Mouse (Mus musculus) small intestine, adult 2 months (tissue): ENCODE measurements at regions not wholly inside any gene's neighbourhood (a gene's known extent, or its start where the extent isn't known, plus 50 kb on each side); places are given as distances from the start of the nearest gene placed in this dataset.

Source experiments
- H3K27ac ChIP-seq: fragments of 200-500 bp; 2 replicates; pipeline ENCODE4 v1.5.1; 2012; ENCODE audit warnings: low read depth, low read length, control low read depth, inconsistent platforms; ENCODE audit not compliant: insufficient read depth
- H3K27me3 ChIP-seq: fragments of 200-500 bp; 2 replicates; pipeline ENCODE4 v1.6.1; 2012; ENCODE audit warnings: mild to moderate bottlenecking, moderate library complexity, low read length, inconsistent platforms; ENCODE audit not compliant: control insufficient read depth, insufficient read depth
- H3K36me3 ChIP-seq: fragments of 200-500 bp; 2 replicates; pipeline ENCODE4 v1.6.1; 2012; ENCODE audit warnings: mild to moderate bottlenecking, low read length, control low read depth, inconsistent platforms; ENCODE audit not compliant: control insufficient read depth, insufficient read depth
- H3K4me1 ChIP-seq: fragments of 200-500 bp; 2 replicates; pipeline ENCODE4 v1.6.1; 2012; ENCODE audit warnings: low read length, inconsistent platforms, mixed read lengths; ENCODE audit not compliant: control insufficient read depth, insufficient read depth, insufficient read length
- H3K4me3 ChIP-seq: fragments of 200-500 bp; 2 replicates; pipeline ENCODE4 v1.5.1; 2012; ENCODE audit warnings: low read depth, mild to moderate bottlenecking, control low read depth, inconsistent platforms, low read length, moderate library complexity
- CTCF ChIP-seq: fragments of 200-500 bp; IDR thresholded peaks from 2 replicates; pipeline ENCODE4 v1.5.1; 2012; ENCODE audit warnings: low read depth, mild to moderate bottlenecking, control low read depth, inconsistent platforms, low read length, moderate library complexity, mixed read lengths; ENCODE audit not compliant: insufficient replicate concordance, insufficient read length; ENCODE audit errors: extremely low read depth
- POLR2A ChIP-seq: fragments of 200-500 bp; IDR thresholded peaks from 2 replicates; pipeline ENCODE4 v1.6.1; 2012; ENCODE audit warnings: low read depth, mild to moderate bottlenecking, control low read depth, inconsistent platforms, low read length, moderate library complexity
- WGBS: fragments of 180-500 bp; shearing (Covaris S2); methylation state at CpG from one replicate; pipeline ENCODE4 v1.1.7; 2018; 5-methylcytosine and 5-hydroxymethylcytosine counted together

- 40% methylated on average over 1 of the region's 1 CpGs for WGBS
- Histone ChIP-seq H3K36me3 (no peaks in the 10 kb centered on the region), H3K4me1 (peaks cover 6% of the 10 kb centered on the region), H3K27me3 (no peaks in the 10 kb centered on the region), H3K27ac (no peak overlapping the region), H3K4me3 (no peak overlapping the region)
- TF ChIP-seq POLR2A: no peak
- TF ChIP-seq CTCF: no peak
Observed at GRCm38 (mm10) chr7:145034385-145034784, 94.7 kb upstream of the Ccnd1 start.

- Histone ChIP-seq H3K27me3 (no peaks in the 10 kb centered on the region), H3K4me1 (peaks cover 6% of the 10 kb centered on the region), H3K27ac (no peak overlapping the region), H3K4me3 (peak overlapping the region; percentile 25; the same call in 1 of the 2 replicates), H3K36me3 (no peaks in the 10 kb centered on the region)
- 50% methylated on average over 7 of the region's 7 CpGs for WGBS
- TF ChIP-seq POLR2A: no peak
- no peak for TF ChIP-seq CTCF
Observed at GRCm38 (mm10) chr7:145031275-145031674, 91.5 kb upstream of the Ccnd1 start.

GRCm38 (mm10) chr7:145030635-145031141 lies 91.0 kb upstream of the Ccnd1 start:
- WGBS: 2% methylated on average over 22 of the region's 22 CpGs
- Histone ChIP-seq H3K36me3 (no peaks in the 10 kb centered on the region), H3K27me3 (no peaks in the 10 kb centered on the region), H3K27ac (no peak overlapping the region), H3K4me3 (peak overlapping the region; percentile 25), H3K4me1 (peaks cover 10% of the 10 kb centered on the region)
- TF ChIP-seq CTCF: no peak
- no peak for TF ChIP-seq POLR2A

GRCm38 (mm10) chr7:145029622-145030021 lies 89.9 kb upstream of the Ccnd1 start:
- Histone ChIP-seq H3K27ac (no peak overlapping the region), H3K36me3 (no peaks in the 10 kb centered on the region), H3K27me3 (no peaks in the 10 kb centered on the region), H3K4me1 (peaks cover 8% of the 10 kb centered on the region), H3K4me3 (no peak overlapping the region)
- TF ChIP-seq CTCF (no peak), POLR2A (no peak)
- 85% methylated on average over 4 of the region's 4 CpGs for WGBS

GRCm38 (mm10) chr7:145029124-145029523 lies 89.4 kb upstream of the Ccnd1 start:
- no peaks in the 10 kb centered on the region for H3K36me3 ChIP-seq
- H3K4me1 ChIP-seq: peaks cover 8% of the 10 kb centered on the region
- H3K27me3 ChIP-seq: no peaks in the 10 kb centered on the region
- WGBS: 80% methylated on average over 4 of the region's 4 CpGs
- H3K27ac ChIP-seq: no peak overlapping the region
- no peak overlapping the region for H3K4me3 ChIP-seq
- TF ChIP-seq CTCF (no peak), POLR2A (no peak)

GRCm38 (mm10) chr7:145027061-145027460 lies 87.3 kb upstream of the Ccnd1 start:
- 93% methylated on average over 4 of the region's 4 CpGs for WGBS
- no peaks in the 10 kb centered on the region for H3K27me3 ChIP-seq
- peaks cover 8% of the 10 kb centered on the region for H3K4me1 ChIP-seq
- no peak overlapping the region for H3K27ac ChIP-seq
- no peak for TF ChIP-seq POLR2A
- no peak for TF ChIP-seq CTCF
- H3K4me3 ChIP-seq: no peak overlapping the region
- H3K36me3 ChIP-seq: no peaks in the 10 kb centered on the region

GRCm38 (mm10) chr7:145026014-145026285 lies 86.2 kb upstream of the Ccnd1 start:
- H3K4me1 ChIP-seq: peaks cover 8% of the 10 kb centered on the region
- TF ChIP-seq POLR2A: no peak
- no peak for TF ChIP-seq CTCF
- H3K36me3 ChIP-seq: no peaks in the 10 kb centered on the region
- H3K4me3 ChIP-seq: no peak overlapping the region
- WGBS: 87% methylated on average over 5 of the region's 5 CpGs
- no peaks in the 10 kb centered on the region for H3K27me3 ChIP-seq
- H3K27ac ChIP-seq: 0 out of 2 replicates have a peak overlapping the region, but pooled peaks have one; percentile 11
